Mouse (Mus musculus): ENCODE data around the gene Npas3. TPM values are rescaled to one million over a fixed set of nuclear protein-coding genes. Genes with fewer than 3 reads are reported as not detected.

Gene Npas3
- polyA plus RNA-seq, 1 experiment = 1.2 TPM

DNA sequence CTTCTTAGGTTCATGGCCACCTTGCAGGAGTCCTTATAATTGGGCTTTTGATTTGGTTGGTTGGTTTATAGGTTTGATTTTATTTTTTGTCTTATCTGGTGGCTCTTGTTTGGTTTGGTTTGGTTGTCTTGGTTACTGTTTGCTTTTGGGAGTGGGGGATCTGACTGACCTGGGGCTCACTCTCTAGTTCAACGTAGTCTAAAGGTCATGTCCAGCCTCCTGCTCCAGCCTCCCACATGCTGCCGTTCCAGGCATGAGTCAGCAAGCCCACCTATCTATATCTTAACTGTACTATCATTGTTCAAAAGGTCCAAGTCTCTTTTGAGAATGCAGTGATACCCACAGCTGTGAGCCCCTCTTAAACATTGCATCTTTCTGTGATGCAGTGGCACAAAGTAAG is 600.8 kb downstream of the Npas3 start:
- no peak overlapping the region for H3K4me3 ChIP-seq (ENCODE audit: low read depth, low read length)
- no peaks in the 10 kb centered on the region for H3K9me3 ChIP-seq (replicated peaks; ENCODE audit: control insufficient read depth, insufficient read depth, low read length, poor library complexity, severe bottlenecking)
- H3K27me3 ChIP-seq (ENCODE audit: control insufficient read depth, insufficient read depth, low read length, poor library complexity, severe bottlenecking) = no peaks in the 10 kb centered on the region
- no peak overlapping the region for H3K27ac ChIP-seq (ENCODE audit: insufficient read depth, low read length)
- H3K36me3 ChIP-seq (ENCODE audit: control insufficient read depth, insufficient read depth, low read length, poor library complexity, severe bottlenecking) = no peaks in the 10 kb centered on the region
- TF ChIP-seq CTCF (IDR thresholded peaks at IDR 0.05; ENCODE audit: low read depth, low read length) = no peak
- no peak for TF ChIP-seq EP300 (IDR thresholded peaks at IDR 0.05; ENCODE audit: insufficient read depth, low read depth, low read length)
- TF ChIP-seq POLR2A (IDR thresholded peaks at IDR 0.05; ENCODE audit: insufficient read depth, low read length) = no peak
- H3K9ac ChIP-seq (ENCODE audit: low read depth, poor library complexity, severe bottlenecking) = no peak overlapping the region
- H3K4me1 ChIP-seq (ENCODE audit: control insufficient read depth, insufficient read depth, low read length) = no peaks in the 10 kb centered on the region

DNA sequence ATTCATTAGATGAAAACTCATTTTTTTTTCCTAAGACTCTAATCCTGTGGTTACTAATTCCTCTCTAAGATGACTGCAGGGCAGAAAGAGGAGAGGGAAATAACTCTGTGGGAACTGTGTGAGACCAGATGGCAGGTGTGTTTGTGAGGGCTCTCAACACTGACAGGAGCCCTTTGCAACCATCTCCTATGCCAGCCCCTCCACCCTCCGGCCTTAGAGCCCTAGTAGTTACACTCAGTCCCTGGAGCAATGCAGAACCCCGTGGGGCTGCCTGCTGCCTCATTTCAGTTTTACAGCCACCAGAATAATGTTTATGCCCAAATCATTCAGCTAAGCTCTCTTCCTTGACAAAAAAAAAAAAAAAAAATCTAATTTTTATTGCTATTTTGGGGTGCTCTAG is 604.0 kb downstream of the Npas3 start:
- no peaks in the 10 kb centered on the region for H3K4me1 ChIP-seq (ENCODE audit: control insufficient read depth, insufficient read depth, low read length)
- no peak overlapping the region for H3K27ac ChIP-seq (ENCODE audit: insufficient read depth, low read length)
- H3K9ac ChIP-seq (ENCODE audit: low read depth, poor library complexity, severe bottlenecking) = no peak overlapping the region

DNA sequence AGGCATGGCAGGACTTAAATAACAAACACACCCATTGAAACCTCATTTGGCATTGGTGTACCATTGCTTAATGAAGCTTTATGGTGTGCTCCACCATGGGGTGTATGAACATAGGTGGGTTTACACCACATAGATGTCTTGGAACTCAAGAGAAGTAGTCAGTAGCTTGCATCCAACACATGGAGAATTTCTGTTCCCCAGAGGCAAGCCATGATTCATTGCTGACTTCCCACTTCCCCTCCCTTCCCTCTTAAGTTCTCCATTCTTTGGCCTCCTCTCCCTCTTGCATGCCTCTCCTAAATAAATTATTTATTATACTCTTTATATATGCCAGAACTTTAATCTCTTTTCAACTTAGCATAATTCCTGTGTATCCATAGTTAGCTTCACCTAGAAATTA is 611.7 kb downstream of the Npas3 start:
- Histone ChIP-seq H3K4me3 (ENCODE audit: low read depth, low read length) (no peak overlapping the region), H3K4me1 (ENCODE audit: control insufficient read depth, insufficient read depth, low read length) (no peaks in the 10 kb centered on the region), H3K27ac (ENCODE audit: insufficient read depth, low read length) (no peak overlapping the region), H3K9ac (ENCODE audit: low read depth, poor library complexity, severe bottlenecking) (no peak overlapping the region), H3K36me3 (ENCODE audit: control insufficient read depth, insufficient read depth, low read length, poor library complexity, severe bottlenecking) (no peaks in the 10 kb centered on the region), H3K9me3 (replicated peaks; ENCODE audit: control insufficient read depth, insufficient read depth, low read length, poor library complexity, severe bottlenecking) (no peaks in the 10 kb centered on the region), H3K27me3 (ENCODE audit: control insufficient read depth, insufficient read depth, low read length, poor library complexity, severe bottlenecking) (no peaks in the 10 kb centered on the region)
- no peak for TF ChIP-seq CTCF (IDR thresholded peaks at IDR 0.05; ENCODE audit: low read depth, low read length)
- no peak for TF ChIP-seq EP300 (IDR thresholded peaks at IDR 0.05; ENCODE audit: insufficient read depth, low read depth, low read length)
- TF ChIP-seq POLR2A (IDR thresholded peaks at IDR 0.05; ENCODE audit: insufficient read depth, low read length) = no peak

More for the DNA sequence above, 604.0 kb downstream of the Npas3 start:
- no peaks in the 10 kb centered on the region for H3K9me3 ChIP-seq (replicated peaks; ENCODE audit: control insufficient read depth, insufficient read depth, low read length, poor library complexity, severe bottlenecking)
- no peaks in the 10 kb centered on the region for H3K27me3 ChIP-seq (ENCODE audit: control insufficient read depth, insufficient read depth, low read length, poor library complexity, severe bottlenecking)
- H3K36me3 ChIP-seq (ENCODE audit: control insufficient read depth, insufficient read depth, low read length, poor library complexity, severe bottlenecking) = no peaks in the 10 kb centered on the region
- no peak for TF ChIP-seq CTCF (IDR thresholded peaks at IDR 0.05; ENCODE audit: low read depth, low read length)
- TF ChIP-seq EP300 (IDR thresholded peaks at IDR 0.05; ENCODE audit: insufficient read depth, low read depth, low read length) = no peak
- TF ChIP-seq POLR2A (IDR thresholded peaks at IDR 0.05; ENCODE audit: insufficient read depth, low read length) = no peak
- no peak overlapping the region for H3K4me3 ChIP-seq (ENCODE audit: low read depth, low read length)

DNA sequence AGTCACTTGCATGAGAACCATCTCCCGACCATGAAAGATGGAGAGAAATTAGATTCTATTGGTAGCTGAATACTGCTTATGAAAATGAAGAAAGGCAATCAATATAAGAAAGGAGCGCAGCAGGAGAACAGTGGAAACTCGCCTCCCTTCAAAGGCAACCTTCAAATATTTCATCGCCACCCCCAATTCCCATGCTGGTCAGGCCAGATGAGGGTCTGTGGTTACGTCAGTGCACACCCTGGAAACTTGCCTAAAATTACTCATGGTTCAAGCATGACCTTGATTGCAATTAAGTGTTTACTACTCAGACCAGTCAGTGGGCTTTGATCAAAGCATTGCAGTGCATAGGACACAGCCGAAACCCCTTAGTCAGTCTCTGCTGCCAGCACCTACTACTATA is 613.8 kb downstream of the Npas3 start:
- no peaks in the 10 kb centered on the region for H3K36me3 ChIP-seq (ENCODE audit: control insufficient read depth, insufficient read depth, low read length, poor library complexity, severe bottlenecking)
- no peak overlapping the region for H3K9ac ChIP-seq (ENCODE audit: low read depth, poor library complexity, severe bottlenecking)
- no peaks in the 10 kb centered on the region for H3K4me1 ChIP-seq (ENCODE audit: control insufficient read depth, insufficient read depth, low read length)
- no peak overlapping the region for H3K27ac ChIP-seq (ENCODE audit: insufficient read depth, low read length)
- H3K4me3 ChIP-seq (ENCODE audit: low read depth, low read length) = no peak overlapping the region
- TF ChIP-seq CTCF (IDR thresholded peaks at IDR 0.05; ENCODE audit: low read depth, low read length) (no peak), POLR2A (IDR thresholded peaks at IDR 0.05; ENCODE audit: insufficient read depth, low read length) (no peak), EP300 (IDR thresholded peaks at IDR 0.05; ENCODE audit: insufficient read depth, low read depth, low read length) (no peak)
- no peaks in the 10 kb centered on the region for H3K9me3 ChIP-seq (replicated peaks; ENCODE audit: control insufficient read depth, insufficient read depth, low read length, poor library complexity, severe bottlenecking)
- no peaks in the 10 kb centered on the region for H3K27me3 ChIP-seq (ENCODE audit: control insufficient read depth, insufficient read depth, low read length, poor library complexity, severe bottlenecking)

DNA sequence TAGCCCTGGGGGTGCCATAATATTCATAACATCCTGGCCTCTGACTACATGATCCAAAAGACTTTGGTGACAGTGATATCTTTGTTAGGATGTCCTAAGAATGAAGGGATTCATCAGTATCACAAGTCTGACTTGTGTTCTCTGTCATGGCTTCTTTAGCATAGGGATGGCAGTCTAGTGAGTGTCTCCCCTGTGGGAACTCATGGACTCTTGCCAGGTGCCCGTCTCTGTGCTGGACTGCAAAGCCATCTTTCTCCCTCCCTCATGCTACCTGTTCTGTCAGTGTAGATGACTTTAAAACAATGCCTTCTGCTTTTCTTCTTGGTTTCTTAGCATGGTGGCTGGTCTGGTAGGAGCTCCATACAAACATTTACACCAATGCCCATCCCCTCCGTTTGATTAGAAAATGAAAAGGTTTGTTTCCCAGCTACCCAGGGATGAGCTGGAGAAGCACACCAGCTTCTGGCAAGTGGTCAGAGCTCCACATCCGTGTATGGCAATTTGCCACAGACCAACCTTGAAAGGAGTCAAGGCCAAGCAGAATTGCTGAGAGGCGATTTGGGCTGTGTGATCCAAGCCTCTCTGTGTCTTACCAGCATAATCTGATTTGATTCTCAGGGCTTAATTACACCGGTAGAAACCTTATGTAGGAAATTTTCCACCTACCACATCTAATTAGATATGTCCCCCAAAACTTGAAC is 616.1 kb downstream of the Npas3 start:
- no peak overlapping the region for H3K27ac ChIP-seq (ENCODE audit: insufficient read depth, low read length)
- no peaks in the 10 kb centered on the region for H3K36me3 ChIP-seq (ENCODE audit: control insufficient read depth, insufficient read depth, low read length, poor library complexity, severe bottlenecking)
- H3K9me3 ChIP-seq (replicated peaks; ENCODE audit: control insufficient read depth, insufficient read depth, low read length, poor library complexity, severe bottlenecking) = no peaks in the 10 kb centered on the region
- no peaks in the 10 kb centered on the region for H3K4me1 ChIP-seq (ENCODE audit: control insufficient read depth, insufficient read depth, low read length)
- H3K4me3 ChIP-seq (ENCODE audit: low read depth, low read length) = no peak overlapping the region
- no peak for TF ChIP-seq CTCF (IDR thresholded peaks at IDR 0.05; ENCODE audit: low read depth, low read length)
- TF ChIP-seq EP300 (IDR thresholded peaks at IDR 0.05; ENCODE audit: insufficient read depth, low read depth, low read length) = no peak
- no peak for TF ChIP-seq POLR2A (IDR thresholded peaks at IDR 0.05; ENCODE audit: insufficient read depth, low read length)
- H3K9ac ChIP-seq (ENCODE audit: low read depth, poor library complexity, severe bottlenecking) = no peak overlapping the region
- no peaks in the 10 kb centered on the region for H3K27me3 ChIP-seq (ENCODE audit: control insufficient read depth, insufficient read depth, low read length, poor library complexity, severe bottlenecking)

DNA sequence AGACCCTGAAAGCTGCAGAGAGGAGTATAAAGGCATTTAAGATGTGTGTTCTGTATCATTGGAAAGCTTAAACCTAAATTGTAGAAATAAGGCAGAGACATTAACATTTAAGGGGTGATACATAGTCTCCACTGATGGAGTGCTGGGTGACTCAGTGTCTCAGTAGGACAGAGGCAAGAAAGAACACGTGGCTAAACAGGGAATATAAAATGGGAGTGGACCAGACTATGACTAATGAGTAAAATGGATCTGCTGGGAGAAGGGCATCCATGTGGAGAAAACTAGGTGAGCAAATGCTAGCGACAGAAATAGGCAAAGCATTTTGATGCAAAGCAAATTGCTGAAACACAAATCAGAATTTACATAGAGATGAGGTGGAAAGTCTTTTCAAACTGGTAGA is 617.2 kb downstream of the Npas3 start:
- H3K9ac ChIP-seq (ENCODE audit: low read depth, poor library complexity, severe bottlenecking) = no peak overlapping the region
- H3K27ac ChIP-seq (ENCODE audit: insufficient read depth, low read length) = no peak overlapping the region
- no peak overlapping the region for H3K4me3 ChIP-seq (ENCODE audit: low read depth, low read length)
- H3K36me3 ChIP-seq (ENCODE audit: control insufficient read depth, insufficient read depth, low read length, poor library complexity, severe bottlenecking) = no peaks in the 10 kb centered on the region
- no peaks in the 10 kb centered on the region for H3K4me1 ChIP-seq (ENCODE audit: control insufficient read depth, insufficient read depth, low read length)
- H3K9me3 ChIP-seq (replicated peaks; ENCODE audit: control insufficient read depth, insufficient read depth, low read length, poor library complexity, severe bottlenecking) = no peaks in the 10 kb centered on the region
- no peak for TF ChIP-seq CTCF (IDR thresholded peaks at IDR 0.05; ENCODE audit: low read depth, low read length)
- TF ChIP-seq EP300 (IDR thresholded peaks at IDR 0.05; ENCODE audit: insufficient read depth, low read depth, low read length) = no peak
- no peak for TF ChIP-seq POLR2A (IDR thresholded peaks at IDR 0.05; ENCODE audit: insufficient read depth, low read length)
- no peaks in the 10 kb centered on the region for H3K27me3 ChIP-seq (ENCODE audit: control insufficient read depth, insufficient read depth, low read length, poor library complexity, severe bottlenecking)

Data from ES-Bruce4 (cell line).